Mouse (Mus musculus) C2C12 (cell line): Measurements from ENCODE around the gene Unc45b.

ENCODE experiments used
- CEBPB ChIP-seq: IDR thresholded peaks from one replicate; pipeline ENCODE4 v1.6.1; 2011; ENCODE audit warnings: low read depth, mild to moderate bottlenecking, control low read depth, moderate library complexity
- CTCF ChIP-seq: IDR thresholded peaks from one replicate; pipeline ENCODE4 v1.5.1; 2011; ENCODE audit not compliant: control insufficient read depth, insufficient read depth, insufficient read length
- FOSL1 ChIP-seq: IDR thresholded peaks from one replicate; pipeline ENCODE4 v1.8.0; 2011; ENCODE audit warnings: mild to moderate bottlenecking, low read length; ENCODE audit not compliant: poor library complexity, insufficient read depth, severe bottlenecking
- MAX ChIP-seq: IDR thresholded peaks from one replicate; pipeline ENCODE4 v1.6.1; 2011; ENCODE audit warnings: mild to moderate bottlenecking, control low read depth
- MYOG ChIP-seq: IDR thresholded peaks from one replicate; pipeline ENCODE4 v1.6.1; 2011; ENCODE audit not compliant: control insufficient read depth, insufficient read length; ENCODE audit errors: extremely low read depth
- USF1 ChIP-seq: IDR thresholded peaks from one replicate; pipeline ENCODE4 v1.6.1; 2011; ENCODE audit warnings: low read depth, mild to moderate bottlenecking, control low read depth, moderate library complexity

GRCm38 (mm10) chr11:82860759-82861158, 49.6 kb upstream of the Unc45b start:
- TF ChIP-seq CTCF (no peak), MAX (no peak), MYOG (no peak), USF1 (no peak), FOSL1 (no peak), CEBPB (no peak)
